Mouse (Mus musculus): ENCODE results near the gene Slc16a9.

GRCm38 (mm10) chr10:70198951-70199463 lies 45.9 kb upstream of the Slc16a9 start:
- TF ChIP-seq POLR2A (IDR thresholded peaks at IDR 0.05; ENCODE audit: borderline replicate concordance, control insufficient read depth, low read depth, low read length) = no peak
- TF ChIP-seq CTCF (IDR thresholded peaks at IDR 0.05; ENCODE audit: control insufficient read depth, insufficient read depth, low read length) = no peak
